Mouse (Mus musculus): ENCODE measurements at regions not wholly inside any gene's neighbourhood (a gene's known extent, or its start where the extent isn't known, plus 50 kb on each side); places are given as distances from the start of the nearest gene placed in this dataset.
A peak's percentile ranks its signal among the peaks of the same experiment; 100 is the strongest.

- no peak for TF ChIP-seq POLR2A (IDR thresholded peaks at IDR 0.05; ENCODE audit: borderline replicate concordance, extremely low read depth, insufficient read depth, insufficient read length, poor library complexity, severe bottlenecking)
- TF ChIP-seq CTCF (IDR thresholded peaks at IDR 0.05; ENCODE audit: borderline replicate concordance, extremely low read depth, insufficient read depth, insufficient read length) = no peak
- no peak for DNase-seq (ENCODE audit: low read depth)
Measured at GRCm38 (mm10) chr3:41469106-41469505, 86.4 kb upstream of the Jade1 start.

GRCm38 (mm10) chr3:41467857-41468256, 87.7 kb upstream of the Jade1 start:
- no peak for DNase-seq (ENCODE audit: low read depth)
- no peak for TF ChIP-seq CTCF (IDR thresholded peaks at IDR 0.05; ENCODE audit: borderline replicate concordance, extremely low read depth, insufficient read depth, insufficient read length)
- TF ChIP-seq POLR2A (IDR thresholded peaks at IDR 0.05; ENCODE audit: borderline replicate concordance, extremely low read depth, insufficient read depth, insufficient read length, poor library complexity, severe bottlenecking) = no peak

GRCm38 (mm10) chr3:41465893-41466292, 89.6 kb upstream of the Jade1 start:
- TF ChIP-seq CTCF (IDR thresholded peaks at IDR 0.05; ENCODE audit: borderline replicate concordance, extremely low read depth, insufficient read depth, insufficient read length) (no peak), POLR2A (IDR thresholded peaks at IDR 0.05; ENCODE audit: borderline replicate concordance, extremely low read depth, insufficient read depth, insufficient read length, poor library complexity, severe bottlenecking) (no peak)

GRCm38 (mm10) chr3:41462953-41463644, 92.4 kb upstream of the Jade1 start:
- TF ChIP-seq POLR2A (IDR thresholded peaks at IDR 0.05; ENCODE audit: borderline replicate concordance, extremely low read depth, insufficient read depth, insufficient read length, poor library complexity, severe bottlenecking) (no peak), CTCF (IDR thresholded peaks at IDR 0.05; ENCODE audit: borderline replicate concordance, extremely low read depth, insufficient read depth, insufficient read length) (no peak)
- peak; percentile 6 for DNase-seq (ENCODE audit: low read depth)

More at GRCm38 (mm10) chr3:41465893-41466292, 89.6 kb upstream of the Jade1 start:
- DNase-seq (ENCODE audit: low read depth) = no peak

GRCm38 (mm10) chr3:41460131-41460530, 95.4 kb upstream of the Jade1 start:
- TF ChIP-seq CTCF (IDR thresholded peaks at IDR 0.05; ENCODE audit: borderline replicate concordance, extremely low read depth, insufficient read depth, insufficient read length) (no peak), POLR2A (IDR thresholded peaks at IDR 0.05; ENCODE audit: borderline replicate concordance, extremely low read depth, insufficient read depth, insufficient read length, poor library complexity, severe bottlenecking) (no peak)
- no peak for DNase-seq (ENCODE audit: low read depth)

GRCm38 (mm10) chr3:41458156-41458555, 97.4 kb upstream of the Jade1 start:
- no peak for TF ChIP-seq POLR2A (IDR thresholded peaks at IDR 0.05; ENCODE audit: borderline replicate concordance, extremely low read depth, insufficient read depth, insufficient read length, poor library complexity, severe bottlenecking)
- no peak for DNase-seq (ENCODE audit: low read depth)

GRCm38 (mm10) chr3:41453525-41453924, 102.0 kb upstream of the Jade1 start:
- DNase-seq (ENCODE audit: low read depth) = no peak
- TF ChIP-seq CTCF (IDR thresholded peaks at IDR 0.05; ENCODE audit: borderline replicate concordance, extremely low read depth, insufficient read depth, insufficient read length) (no peak), POLR2A (IDR thresholded peaks at IDR 0.05; ENCODE audit: borderline replicate concordance, extremely low read depth, insufficient read depth, insufficient read length, poor library complexity, severe bottlenecking) (no peak)

- no peak for DNase-seq (ENCODE audit: low read depth)
- TF ChIP-seq CTCF (IDR thresholded peaks at IDR 0.05; ENCODE audit: borderline replicate concordance, extremely low read depth, insufficient read depth, insufficient read length) (no peak), POLR2A (IDR thresholded peaks at IDR 0.05; ENCODE audit: borderline replicate concordance, extremely low read depth, insufficient read depth, insufficient read length, poor library complexity, severe bottlenecking) (no peak)
Measured at GRCm38 (mm10) chr3:41452716-41453090, 102.8 kb upstream of the Jade1 start.

- DNase-seq (ENCODE audit: low read depth) = no peak
- TF ChIP-seq CTCF (IDR thresholded peaks at IDR 0.05; ENCODE audit: borderline replicate concordance, extremely low read depth, insufficient read depth, insufficient read length) (no peak), POLR2A (IDR thresholded peaks at IDR 0.05; ENCODE audit: borderline replicate concordance, extremely low read depth, insufficient read depth, insufficient read length, poor library complexity, severe bottlenecking) (no peak)
Measured at GRCm38 (mm10) chr3:41452020-41452715, 103.4 kb upstream of the Jade1 start.

GRCm38 (mm10) chr3:41450696-41451095, 104.8 kb upstream of the Jade1 start:
- DNase-seq (ENCODE audit: low read depth) = no peak
- TF ChIP-seq CTCF (IDR thresholded peaks at IDR 0.05; ENCODE audit: borderline replicate concordance, extremely low read depth, insufficient read depth, insufficient read length) (no peak), POLR2A (IDR thresholded peaks at IDR 0.05; ENCODE audit: borderline replicate concordance, extremely low read depth, insufficient read depth, insufficient read length, poor library complexity, severe bottlenecking) (no peak)

GRCm38 (mm10) chr3:41444243-41444753, 111.2 kb upstream of the Jade1 start:
- DNase-seq (ENCODE audit: low read depth) = peak; percentile 40

GRCm38 (mm10) chr3:41436238-41436637, 119.3 kb upstream of the Jade1 start:
- no peak for DNase-seq (ENCODE audit: low read depth)
- TF ChIP-seq CTCF (IDR thresholded peaks at IDR 0.05; ENCODE audit: borderline replicate concordance, extremely low read depth, insufficient read depth, insufficient read length) (no peak), POLR2A (IDR thresholded peaks at IDR 0.05; ENCODE audit: borderline replicate concordance, extremely low read depth, insufficient read depth, insufficient read length, poor library complexity, severe bottlenecking) (no peak)

More at GRCm38 (mm10) chr3:41444243-41444753, 111.2 kb upstream of the Jade1 start:
- TF ChIP-seq CTCF (IDR thresholded peaks at IDR 0.05; ENCODE audit: borderline replicate concordance, extremely low read depth, insufficient read depth, insufficient read length) (no peak), POLR2A (IDR thresholded peaks at IDR 0.05; ENCODE audit: borderline replicate concordance, extremely low read depth, insufficient read depth, insufficient read length, poor library complexity, severe bottlenecking) (no peak)

Data from brain, embryonic 14.5 days (tissue).